Mouse (Mus musculus) myocyte (in vitro differentiated cells): ENCODE results near the gene Rpusd4.

Experiments
- MYOG ChIP-seq, 3 experiments: IDR thresholded peaks; one replicate each; pipeline ENCODE4 v1.6.1; 2011; ENCODE audit warnings: control low read depth in 2 of 3, low read depth in 2 of 3, mild to moderate bottlenecking in 2 of 3; ENCODE audit not compliant: insufficient read length in 2 of 3, control insufficient read depth in 1 of 3, insufficient read depth in 1 of 3
- POLR2A ChIP-seq: IDR thresholded peaks from one replicate; pipeline ENCODE4 v1.6.1; 2011; ENCODE audit warnings: low read depth, mild to moderate bottlenecking, control low read depth, moderate library complexity; ENCODE audit not compliant: insufficient read length
- TCF12 ChIP-seq: IDR thresholded peaks from one replicate; pipeline ENCODE4 v1.6.1; 2011; ENCODE audit warnings: mild to moderate bottlenecking, control low read depth; ENCODE audit not compliant: poor library complexity, insufficient read depth, severe bottlenecking

DNA sequence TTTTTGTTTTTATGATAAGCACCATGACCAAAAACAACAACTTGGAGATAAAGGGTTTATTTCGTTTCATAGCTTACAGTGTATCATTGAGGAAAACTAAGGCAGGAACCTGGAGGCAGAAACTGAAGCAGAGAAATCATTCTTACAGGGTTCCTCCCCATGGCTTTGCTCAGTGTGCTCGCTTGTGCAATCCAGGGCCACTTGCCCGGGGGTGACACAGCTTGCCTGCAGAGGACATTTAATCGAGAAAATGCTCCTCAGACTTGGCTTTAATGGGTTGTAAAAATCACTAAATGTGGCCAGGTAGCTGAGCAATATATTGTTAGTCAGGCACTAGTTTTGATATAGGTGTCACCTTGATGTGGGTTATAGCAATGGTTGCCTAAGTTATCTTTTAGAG lies 10.8 kb downstream of the Rpusd4 start:
- TF ChIP-seq MYOG (IDR thresholded peaks at IDR 0.05; ENCODE audit: control insufficient read depth in 1 of 3, insufficient read depth in 1 of 3, insufficient read length in 2 of 3, low read depth in 2 of 3), result no peak
- no peak for TF ChIP-seq TCF12
- TF ChIP-seq POLR2A, result no peak
